Mouse (Mus musculus) regulatory T cell (primary cell): ENCODE data around the gene Lbhd1.

Experiments
- in situ Hi-C: fragments of 300-600 bp; cut with MboI, MseI; formaldehyde crosslinking; loops from one replicate; pipeline ENCODE4 v1.15.1; 2025; ENCODE audit warnings: high pct_unique_total_duplicates

Gene Lbhd1

GRCm38 (mm10) chr19:8903412-8903811 is 19.9 kb downstream of the Lbhd1 start:
- in situ Hi-C loops = loop anchor here (5.0 to 10.0 kb wide), 3 partner anchors 34 to 1879 kb away; partner anchors contain the start of gene Eef1g

GRCm38 (mm10) chr19:8908531-8908930 is 25.0 kb downstream of the Lbhd1 start:
- in situ Hi-C loops = loop anchor here (10.0 kb wide), 2 partner anchors 56 to 1884 kb away; partner anchors contain the start of gene Eef1g

GRCm38 (mm10) chr19:8911810-8912209 is 28.3 kb downstream of the Lbhd1 start:
- in situ Hi-C loops = no loop called here

- in situ Hi-C loops = no loop called here
These were observed 30.7 kb downstream of the Lbhd1 start for GRCm38 (mm10) chr19:8914212-8914611.

- in situ Hi-C loops = no loop called here
These were observed 35.5 kb downstream of the Lbhd1 start for GRCm38 (mm10) chr19:8919000-8919399.

GRCm38 (mm10) chr19:8919684-8920072 is 36.1 kb downstream of the Lbhd1 start:
- in situ Hi-C loops = no loop called here

- in situ Hi-C loops = no loop called here
These were observed 36.7 kb downstream of the Lbhd1 start, which contains the start of gene B3gat3 for GRCm38 (mm10) chr19:8920073-8920736. B3gat3 (plus strand) TSS chr19:8920374.

- in situ Hi-C loops = no loop called here
These were observed 37.3 kb downstream of the Lbhd1 start for GRCm38 (mm10) chr19:8920836-8921291.

GRCm38 (mm10) chr19:8921741-8922140 is 38.2 kb downstream of the Lbhd1 start:
- in situ Hi-C loops = no loop called here

- in situ Hi-C loops = no loop called here
These were observed 43.2 kb downstream of the Lbhd1 start for GRCm38 (mm10) chr19:8926766-8927165.

- in situ Hi-C loops = no loop called here
These were observed 44.5 kb downstream of the Lbhd1 start for GRCm38 (mm10) chr19:8927891-8928525.

GRCm38 (mm10) chr19:8928689-8929223 is 45.2 kb downstream of the Lbhd1 start:
- in situ Hi-C loops = no loop called here

GRCm38 (mm10) chr19:8929224-8930088 is 45.9 kb downstream of the Lbhd1 start, which contains the start of the genes Rom1 and Eml3:
Rom1 (minus strand) TSS chr19:8929356.
Eml3 (plus strand) TSS chr19:8929552.
- in situ Hi-C loops = no loop called here

- in situ Hi-C loops = no loop called here
These were observed 46.6 kb downstream of the Lbhd1 start for GRCm38 (mm10) chr19:8930117-8930516.

- in situ Hi-C loops = no loop called here
These were observed 47.2 kb downstream of the Lbhd1 start for GRCm38 (mm10) chr19:8930771-8931170.

- in situ Hi-C loops = loop anchor here (5.0 kb wide), 1 partner anchor 34 kb away; no protein-coding TSS in a partner anchor
These were observed 53.2 kb downstream of the Lbhd1 start for GRCm38 (mm10) chr19:8936736-8937135.

GRCm38 (mm10) chr19:8940526-8941133 is 57.1 kb downstream of the Lbhd1 start:
- in situ Hi-C loops = no loop called here

- in situ Hi-C loops = no loop called here
These were observed 57.6 kb downstream of the Lbhd1 start for GRCm38 (mm10) chr19:8941136-8941514.

- in situ Hi-C loops = no loop called here
These were observed 58.1 kb downstream of the Lbhd1 start, which contains the start of gene Mta2 for GRCm38 (mm10) chr19:8941515-8942217. Mta2 (plus strand) TSS chr19:8941875.
